Mouse (Mus musculus): ENCODE data around the gene Mnd1. TPM values are rescaled to one million over a fixed set of nuclear protein-coding genes. Genes with fewer than 3 reads are reported as not detected.
A peak's percentile ranks its signal among the peaks of the same experiment; 100 is the strongest.

The Mnd1 gene
- polyA plus RNA-seq, 1 experiment from 2014 or later: 8.7 TPM

GRCm38 (mm10) chr3:84180304-84180703, 24.7 kb upstream of the Mnd1 start:
- no peaks in the 10 kb centered on the region for H3K4me1 ChIP-seq (replicated peaks)
- WGBS (ENCODE audit: insufficient replicate concordance): 58% methylated on average over 2 of the region's 2 CpGs
- H3K9ac ChIP-seq: no peak overlapping the region

GRCm38 (mm10) chr3:84177834-84178233, 22.2 kb upstream of the Mnd1 start:
- H3K4me1 ChIP-seq (replicated peaks): no peaks in the 10 kb centered on the region
- H3K4me2 ChIP-seq: no peak overlapping the region
- no peaks in the 10 kb centered on the region for H3K36me3 ChIP-seq
- ATAC-seq (ENCODE audit: low read depth) (no peak), DNase-seq (no peak)
- 36% methylated on average over 2 of the region's 2 CpGs for WGBS (ENCODE audit: insufficient replicate concordance)
- no peaks in the 10 kb centered on the region for H3K9me3 ChIP-seq (replicated peaks)
- H3K4me3 ChIP-seq (replicated peaks): no peak overlapping the region
- H3K9ac ChIP-seq: no peak overlapping the region
- no peaks in the 10 kb centered on the region for H3K27me3 ChIP-seq
- H3K27ac ChIP-seq: no peak overlapping the region

More at GRCm38 (mm10) chr3:84180304-84180703, 24.7 kb upstream of the Mnd1 start:
- Histone ChIP-seq H3K27ac (no peak overlapping the region), H3K27me3 (no peaks in the 10 kb centered on the region), H3K4me2 (no peak overlapping the region), H3K9me3 (replicated peaks) (no peaks in the 10 kb centered on the region), H3K36me3 (no peaks in the 10 kb centered on the region), H3K4me3 (replicated peaks) (no peak overlapping the region)
- DNase-seq (no peak), ATAC-seq (ENCODE audit: low read depth) (no peak)

GRCm38 (mm10) chr3:84175337-84176315, 20.0 kb upstream of the Mnd1 start:
- DNase-seq (peak; percentile 40), ATAC-seq (ENCODE audit: low read depth) (no peak)
- Histone ChIP-seq H3K4me2 (no peak overlapping the region), H3K4me1 (replicated peaks) (no peaks in the 10 kb centered on the region), H3K27me3 (no peaks in the 10 kb centered on the region), H3K9ac (no peak overlapping the region), H3K27ac (no peak overlapping the region), H3K36me3 (no peaks in the 10 kb centered on the region), H3K4me3 (replicated peaks) (no peak overlapping the region), H3K9me3 (replicated peaks) (no peaks in the 10 kb centered on the region)
- WGBS (ENCODE audit: insufficient replicate concordance): 49% methylated on average over 7 of the region's 7 CpGs

GRCm38 (mm10) chr3:84173581-84174154, 18.1 kb upstream of the Mnd1 start, which contains the start of gene Gm6525:
Gene Gm6525 (plus strand): TSS chr3:84174104.
- Histone ChIP-seq H3K9ac (no peak within 1 kb of the TSS), H3K9me3 (replicated peaks) (no peaks in the 10 kb centered on the region), H3K27me3 (no peaks in the 10 kb centered on the region), H3K4me3 (replicated peaks) (no peak within 1 kb of the TSS), H3K4me2 (no peak within 1 kb of the TSS), H3K27ac (no peak within 1 kb of the TSS), H3K4me1 (replicated peaks) (no peaks in the 10 kb centered on the region), H3K36me3 (no peaks in the 10 kb centered on the region)
- ATAC-seq (ENCODE audit: low read depth) (no peak), DNase-seq (no peak)
- WGBS (ENCODE audit: insufficient replicate concordance): 73% methylated on average over 11 of the region's 11 CpGs

GRCm38 (mm10) chr3:84172406-84172805, 16.8 kb upstream of the Mnd1 start:
- Histone ChIP-seq H3K4me2 (no peak overlapping the region), H3K9ac (no peak overlapping the region), H3K36me3 (no peaks in the 10 kb centered on the region), H3K4me3 (replicated peaks) (no peak overlapping the region), H3K9me3 (replicated peaks) (no peaks in the 10 kb centered on the region), H3K27me3 (no peaks in the 10 kb centered on the region), H3K27ac (no peak overlapping the region), H3K4me1 (replicated peaks) (no peaks in the 10 kb centered on the region)
- ATAC-seq (ENCODE audit: low read depth) (no peak), DNase-seq (peak; percentile 15)
- 27% methylated on average over 11 of the region's 11 CpGs for WGBS (ENCODE audit: insufficient replicate concordance)

- ATAC-seq (ENCODE audit: low read depth) (no peak), DNase-seq (no peak)
- Histone ChIP-seq H3K36me3 (no peaks in the 10 kb centered on the region), H3K4me2 (no peak overlapping the region), H3K27me3 (no peaks in the 10 kb centered on the region), H3K9me3 (replicated peaks) (no peaks in the 10 kb centered on the region), H3K9ac (no peak overlapping the region), H3K4me3 (replicated peaks) (no peak overlapping the region), H3K27ac (no peak overlapping the region), H3K4me1 (replicated peaks) (no peaks in the 10 kb centered on the region)
- WGBS (ENCODE audit: insufficient replicate concordance): 55% methylated on average over 8 of the region's 8 CpGs
Observed at GRCm38 (mm10) chr3:84169393-84170005, 13.9 kb upstream of the Mnd1 start.

GRCm38 (mm10) chr3:84168943-84169342, 13.4 kb upstream of the Mnd1 start:
- DNase-seq: no peak
- no peaks in the 10 kb centered on the region for H3K9me3 ChIP-seq (replicated peaks)
- ATAC-seq (ENCODE audit: low read depth): no peak
- WGBS (ENCODE audit: insufficient replicate concordance): 57% methylated on average over 6 of the region's 6 CpGs
- no peak overlapping the region for H3K4me2 ChIP-seq
- no peak overlapping the region for H3K9ac ChIP-seq
- H3K4me3 ChIP-seq (replicated peaks): no peak overlapping the region
- no peaks in the 10 kb centered on the region for H3K36me3 ChIP-seq
- H3K27ac ChIP-seq: no peak overlapping the region
- H3K27me3 ChIP-seq: no peaks in the 10 kb centered on the region
- no peaks in the 10 kb centered on the region for H3K4me1 ChIP-seq (replicated peaks)

GRCm38 (mm10) chr3:84166073-84166472, 10.5 kb upstream of the Mnd1 start:
- Histone ChIP-seq H3K27me3 (no peaks in the 10 kb centered on the region), H3K27ac (no peak overlapping the region), H3K9me3 (replicated peaks) (no peaks in the 10 kb centered on the region), H3K4me3 (replicated peaks) (no peak overlapping the region), H3K9ac (no peak overlapping the region), H3K4me1 (replicated peaks) (no peaks in the 10 kb centered on the region), H3K36me3 (no peaks in the 10 kb centered on the region), H3K4me2 (no peak overlapping the region)
- DNase-seq: no peak
- whole genome bisulfite sequencing (ENCODE audit: insufficient replicate concordance): 65% methylated on average over 5 of the region's 5 CpGs
- no peak for ATAC-seq (ENCODE audit: low read depth)

GRCm38 (mm10) chr3:84165391-84165790, 9.8 kb upstream of the Mnd1 start:
- H3K4me1 ChIP-seq (replicated peaks): no peaks in the 10 kb centered on the region
- H3K9ac ChIP-seq: no peak overlapping the region
- no peak for DNase-seq
- H3K4me2 ChIP-seq: no peak overlapping the region
- H3K4me3 ChIP-seq (replicated peaks): no peak overlapping the region
- no peaks in the 10 kb centered on the region for H3K27me3 ChIP-seq
- H3K36me3 ChIP-seq: no peaks in the 10 kb centered on the region
- no peak for ATAC-seq (ENCODE audit: low read depth)
- H3K9me3 ChIP-seq (replicated peaks): no peaks in the 10 kb centered on the region
- 74% methylated on average over 3 of the region's 3 CpGs for WGBS (ENCODE audit: insufficient replicate concordance)
- H3K27ac ChIP-seq: no peak overlapping the region

GRCm38 (mm10) chr3:84157559-84158350, 2.2 kb upstream of the Mnd1 start:
- H3K27me3 ChIP-seq: no peaks in the 10 kb centered on the region
- DNase-seq (no peak), ATAC-seq (ENCODE audit: low read depth) (no peak)
- H3K9me3 ChIP-seq (replicated peaks): no peaks in the 10 kb centered on the region
- H3K27ac ChIP-seq: no peak overlapping the region
- no peaks in the 10 kb centered on the region for H3K36me3 ChIP-seq
- WGBS (ENCODE audit: insufficient replicate concordance): 70% methylated on average over 4 of the region's 4 CpGs
- peaks cover 19% of the 10 kb centered on the region for H3K4me1 ChIP-seq (replicated peaks)
- H3K4me2 ChIP-seq: no peak overlapping the region
- H3K9ac ChIP-seq: no peak overlapping the region
- no peak overlapping the region for H3K4me3 ChIP-seq (replicated peaks)

- H3K4me3 ChIP-seq (replicated peaks): no peak overlapping the region
- H3K4me2 ChIP-seq: no peak overlapping the region
- no peak overlapping the region for H3K27ac ChIP-seq
- WGBS (ENCODE audit: insufficient replicate concordance): 73% methylated on average over 4 of the region's 4 CpGs
- no peak overlapping the region for H3K9ac ChIP-seq
- ATAC-seq (ENCODE audit: low read depth) (no peak), DNase-seq (no peak)
- no peaks in the 10 kb centered on the region for H3K9me3 ChIP-seq (replicated peaks)
- no peaks in the 10 kb centered on the region for H3K27me3 ChIP-seq
- H3K36me3 ChIP-seq: no peaks in the 10 kb centered on the region
- peaks cover 19% of the 10 kb centered on the region for H3K4me1 ChIP-seq (replicated peaks)
Observed at GRCm38 (mm10) chr3:84157011-84157410, 1.4 kb upstream of the Mnd1 start.
